Mouse (Mus musculus) testis, postnatal 14 days (tissue): ENCODE results near the gene Gm28102.
"Not testable (repeated sequence)": the region's sequence is repeated elsewhere in the genome, so short reads cannot be mapped to it uniquely, and the experiment has no call there.

Experiments used
- DNase-seq: peaks from one replicate; pipeline ENCODE4 v3.0.0; 2021; ENCODE audit warnings: low spot score

Gene Gm28102

GRCm38 (mm10) chrY:88053015-88053414, at the start of gene Gm28102:
Gene Gm28102 (plus strand): TSS chrY:88053315.
- DNase-seq, result not testable (repeated sequence)
